Mouse (Mus musculus) CD8-positive naive resting alpha-beta T cell, adult 2 months (primary cell): Measurements from ENCODE around the gene 1700029I15Rik.

Experiments used
- DNase-seq, 2 experiments: peaks; one replicate each; pipeline ENCODE4 v3.0.0; 2022; ENCODE audit warnings: low read depth in 2 of 2, low spot score in 2 of 2

1700029I15Rik gene

DNA sequence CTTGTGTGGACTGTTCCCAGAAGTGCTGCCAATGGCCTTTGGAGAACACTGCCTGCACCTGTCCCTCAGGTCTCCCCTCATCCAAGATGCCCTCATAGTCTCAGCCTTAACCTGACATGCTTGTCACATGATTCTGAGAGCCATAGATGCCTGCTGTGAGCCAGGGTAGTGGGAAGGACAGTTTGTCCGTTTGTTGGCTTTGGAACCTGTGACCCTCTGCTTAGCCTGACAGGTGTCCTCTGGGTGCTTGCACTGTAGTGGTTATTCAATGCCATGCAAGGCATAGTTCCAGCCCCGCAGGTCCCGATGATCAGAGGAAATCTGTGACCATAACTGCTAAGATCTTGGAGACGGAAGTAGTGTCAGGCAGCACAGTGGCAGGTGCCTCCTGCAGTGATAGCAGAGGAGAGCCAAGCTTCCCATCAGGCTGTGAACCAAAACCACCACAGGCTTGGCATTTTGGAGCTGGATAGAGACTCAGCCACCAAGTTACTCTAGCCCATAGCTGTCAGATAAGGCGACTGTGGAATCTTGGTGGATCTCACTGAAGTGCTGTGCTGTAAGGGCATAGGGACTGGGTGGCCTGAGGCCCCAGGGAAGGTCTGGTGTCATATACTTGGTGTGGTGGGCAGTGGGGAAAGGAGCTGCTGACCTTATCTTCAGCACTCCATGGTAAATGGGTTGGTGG is at the start of gene 1700029I15Rik:
TSS of gene 1700029I15Rik (plus strand) at position 638 of the 688 bp plus-strand sequence.
- no peak for DNase-seq

DNA sequence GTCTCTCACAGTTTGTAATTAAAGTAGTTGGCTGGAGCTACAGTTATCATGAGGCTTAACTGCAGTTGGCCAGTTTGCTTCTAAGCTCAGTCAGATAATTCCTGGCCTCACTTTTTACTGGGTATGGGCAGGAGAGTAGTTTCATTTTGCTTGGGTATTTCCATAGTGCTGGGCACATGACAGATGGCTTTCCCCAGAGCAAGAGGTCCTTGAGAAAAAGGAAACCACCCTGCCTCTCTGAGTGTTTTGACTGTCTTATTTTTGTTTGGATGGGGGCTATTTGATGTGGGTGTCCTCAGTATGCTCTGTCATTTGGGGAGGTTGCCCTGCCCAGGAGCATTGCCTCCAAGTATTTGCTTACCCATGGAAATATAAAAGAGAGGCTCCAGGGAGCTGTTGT is 39.9 kb upstream of the 1700029I15Rik start:
- no peak for DNase-seq

DNA sequence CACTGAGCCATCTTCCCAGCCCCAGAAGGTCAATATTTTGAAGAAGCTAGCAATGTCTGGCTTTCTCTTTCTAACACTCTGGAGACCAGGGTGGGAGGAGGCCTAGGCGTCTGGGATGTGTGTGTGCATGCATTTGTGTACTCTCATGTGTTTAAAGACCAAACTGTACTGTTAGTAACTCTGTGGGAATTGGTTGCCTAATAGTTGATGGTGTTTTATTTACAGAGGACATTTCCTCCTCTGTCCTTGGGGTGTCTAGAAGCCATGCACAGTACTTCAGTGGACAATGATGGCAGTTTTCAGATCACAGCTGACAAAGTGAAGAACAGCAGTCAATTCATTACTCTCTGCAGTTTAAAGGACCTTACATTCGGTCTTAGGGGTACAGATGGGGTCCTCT is 35.1 kb upstream of the 1700029I15Rik start:
- DNase-seq, result no peak

DNA sequence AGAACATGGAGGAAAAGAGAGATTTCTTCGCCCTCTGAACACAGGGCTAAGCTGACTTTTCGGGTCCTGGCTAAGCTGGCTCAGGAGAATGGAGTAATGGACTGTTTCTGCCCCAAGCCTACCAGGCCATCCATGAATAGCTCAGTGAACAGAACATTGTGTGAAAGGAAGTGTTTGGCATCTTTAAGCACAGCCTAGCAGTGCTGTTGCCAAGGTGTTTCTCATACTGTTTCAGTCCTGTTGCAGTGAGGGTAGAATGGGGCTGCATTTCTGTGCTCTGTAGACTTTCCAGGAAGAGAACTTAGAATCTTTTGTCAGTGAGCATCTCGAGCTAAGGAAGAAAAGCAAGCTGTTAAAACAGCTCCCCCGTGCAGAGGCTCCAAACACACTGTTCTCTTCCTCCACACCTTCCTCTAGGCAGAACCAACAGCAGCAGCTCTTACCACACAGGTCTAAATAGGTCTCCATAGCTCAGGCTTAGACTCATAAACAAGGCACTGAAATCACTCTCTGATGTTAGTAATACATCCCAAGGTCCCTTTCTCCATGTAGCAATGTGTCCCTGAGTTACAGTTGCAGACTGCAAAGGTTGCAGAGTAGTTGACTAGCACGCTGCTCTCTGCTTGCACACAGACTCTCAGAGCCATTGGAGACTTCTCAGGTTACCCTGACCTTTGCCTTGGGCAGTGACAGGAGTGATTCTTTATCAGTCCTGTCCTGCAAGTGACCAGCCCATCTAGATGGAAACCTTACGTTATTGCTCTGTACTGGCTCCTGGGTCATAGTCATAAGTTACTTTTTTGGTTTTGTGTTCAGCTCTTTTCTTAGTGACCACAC is 32.5 kb upstream of the 1700029I15Rik start:
- DNase-seq, result no peak

DNA sequence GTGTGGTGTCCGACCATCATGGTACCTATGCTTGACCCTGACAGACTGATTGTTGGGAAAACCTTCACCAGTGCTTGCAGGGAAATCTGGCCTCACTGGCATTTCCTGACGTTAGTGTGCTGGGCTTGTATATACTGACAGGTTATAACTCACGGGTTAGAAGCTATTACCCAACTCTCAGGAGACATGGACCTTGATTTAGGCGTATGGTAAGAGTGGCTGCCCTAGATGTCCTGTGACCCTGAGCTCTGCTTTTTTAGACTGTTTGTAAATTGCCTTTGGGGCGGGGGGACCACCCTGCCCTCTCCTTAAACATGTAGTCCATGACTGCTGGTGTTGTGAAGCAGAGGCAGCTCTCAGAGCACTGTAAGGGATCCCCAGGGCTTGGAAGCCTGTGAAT is 31.7 kb upstream of the 1700029I15Rik start:
- no peak for DNase-seq

DNA sequence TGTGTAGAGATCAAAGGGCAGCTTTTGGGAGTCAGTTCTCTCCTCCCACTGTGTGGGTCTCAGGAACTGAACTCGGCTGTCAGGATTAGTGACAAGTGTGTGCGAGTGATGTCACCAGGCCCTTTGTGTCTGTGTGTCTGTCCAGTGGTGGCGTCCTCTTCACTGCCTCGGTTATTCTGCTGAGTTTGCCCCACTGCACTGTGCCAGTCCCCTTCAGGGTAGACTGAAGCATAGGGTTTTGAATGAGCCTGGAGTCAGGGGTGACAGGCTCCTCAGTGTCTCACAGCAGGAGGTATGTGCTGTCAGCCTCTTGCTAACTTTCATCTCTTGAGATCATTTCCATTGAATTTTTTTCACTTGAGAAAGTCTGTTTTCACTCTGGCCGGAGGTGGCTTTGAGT is 28.9 kb upstream of the 1700029I15Rik start:
- DNase-seq, result no peak

DNA sequence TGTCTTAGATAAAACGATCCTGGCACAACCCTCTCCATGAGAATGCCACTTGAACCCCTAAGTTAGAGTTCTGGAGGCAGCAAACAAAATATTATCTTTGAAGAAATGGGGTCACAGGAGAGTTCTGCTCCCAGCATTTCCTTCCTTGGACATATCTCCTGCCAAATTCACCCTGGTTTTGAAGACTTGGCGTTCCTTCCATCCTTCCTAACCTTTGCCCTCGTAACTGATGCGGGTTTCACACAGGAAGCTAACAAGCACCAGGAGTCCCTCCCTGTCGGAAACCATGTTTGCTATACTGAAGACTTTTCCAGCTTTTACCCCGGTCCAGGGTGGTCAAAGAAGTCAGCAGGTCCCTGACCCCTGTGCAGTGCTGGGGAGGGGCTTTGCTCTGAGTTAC is 28.1 kb upstream of the 1700029I15Rik start:
- DNase-seq, result no peak

DNA sequence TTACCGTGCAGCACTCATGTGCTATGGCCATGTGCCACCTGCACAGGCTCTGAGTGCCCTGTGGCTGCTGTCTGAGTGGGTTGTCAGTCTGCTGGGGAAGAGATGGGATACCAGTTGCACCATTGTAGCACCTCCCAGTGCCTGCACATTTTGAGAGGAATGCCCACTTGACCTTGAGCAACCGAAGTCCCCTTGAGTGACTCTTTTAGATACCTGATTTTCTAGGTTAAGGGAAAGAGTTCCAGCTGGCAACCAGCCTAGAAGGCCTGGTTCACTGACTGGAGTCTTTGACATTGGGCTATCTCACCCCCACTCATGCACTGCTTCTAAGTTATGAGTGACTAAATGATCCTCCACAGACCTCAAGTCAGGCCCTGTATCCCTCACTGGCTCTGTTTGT is 23.0 kb upstream of the 1700029I15Rik start:
- no peak for DNase-seq

DNA sequence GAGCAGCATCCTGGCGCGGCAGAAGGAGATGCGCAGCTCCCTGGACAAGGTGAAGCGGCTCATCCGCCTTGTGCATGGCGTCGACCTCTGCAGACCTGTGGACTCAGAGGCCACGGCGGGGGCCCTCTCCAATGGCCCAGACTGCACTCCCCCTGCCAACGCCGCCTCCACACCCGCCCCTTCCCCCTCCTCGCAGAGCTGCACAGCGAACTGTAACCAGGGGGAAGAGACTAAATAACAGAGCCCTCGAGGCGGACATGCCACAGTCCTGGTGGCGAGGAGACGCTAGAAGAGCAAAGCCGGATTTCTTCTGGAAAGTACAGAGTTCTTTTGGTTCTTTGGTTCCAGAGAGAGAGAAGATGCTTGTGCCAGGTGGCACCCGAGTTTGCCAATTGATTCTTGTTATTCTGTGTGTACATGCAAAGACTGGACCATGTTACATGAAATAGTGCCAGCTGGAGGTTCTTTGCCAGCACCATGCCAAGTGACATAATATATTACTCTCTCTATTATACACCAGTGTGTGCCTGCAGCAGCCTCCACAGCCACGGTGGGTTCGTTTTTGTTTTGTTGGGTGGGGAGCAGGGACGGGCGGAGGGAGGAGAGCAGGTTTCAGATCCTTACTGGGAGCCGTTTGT is 22.0 kb upstream of the 1700029I15Rik start:
- no peak for DNase-seq

DNA sequence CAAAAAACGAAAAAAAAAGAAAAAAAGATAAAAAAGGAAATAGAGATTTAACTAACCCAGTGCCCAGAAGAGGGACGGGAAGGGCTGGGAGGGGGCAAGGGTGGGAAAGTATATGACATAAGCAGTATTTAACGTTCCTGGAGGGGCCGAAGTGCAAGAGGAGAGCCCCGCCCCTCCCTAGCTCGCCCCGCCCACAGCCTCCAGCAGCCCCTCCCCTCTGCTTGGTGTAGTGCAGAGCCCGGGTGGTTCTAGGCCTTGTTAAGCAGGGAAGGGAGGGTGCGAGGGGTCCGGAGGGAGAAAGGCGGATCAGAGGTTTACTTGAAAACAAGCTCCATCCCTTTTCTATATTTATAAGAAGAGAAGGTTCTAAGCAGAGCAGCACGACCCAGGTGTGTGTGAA is 21.4 kb upstream of the 1700029I15Rik start:
- no peak for DNase-seq

DNA sequence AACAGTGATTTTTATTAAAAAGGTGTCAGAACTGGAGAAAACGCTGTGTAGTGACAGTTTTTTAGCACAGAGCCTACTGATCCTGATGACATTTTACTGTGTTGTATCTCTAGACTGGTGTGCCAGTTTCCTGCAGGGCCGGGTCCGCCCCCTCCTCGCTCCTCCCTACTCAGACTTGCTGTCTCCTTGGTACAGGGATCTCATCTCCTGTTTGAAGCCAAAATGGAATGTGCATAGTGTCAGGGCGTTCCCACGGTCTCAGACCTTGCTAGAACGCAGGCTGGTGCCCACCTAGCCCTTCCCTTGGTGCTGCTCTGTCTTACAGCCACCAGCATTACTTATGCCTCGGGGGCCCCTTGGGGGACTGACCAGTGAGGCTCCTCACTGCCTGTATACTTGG is 20.5 kb upstream of the 1700029I15Rik start:
- no peak for DNase-seq

DNA sequence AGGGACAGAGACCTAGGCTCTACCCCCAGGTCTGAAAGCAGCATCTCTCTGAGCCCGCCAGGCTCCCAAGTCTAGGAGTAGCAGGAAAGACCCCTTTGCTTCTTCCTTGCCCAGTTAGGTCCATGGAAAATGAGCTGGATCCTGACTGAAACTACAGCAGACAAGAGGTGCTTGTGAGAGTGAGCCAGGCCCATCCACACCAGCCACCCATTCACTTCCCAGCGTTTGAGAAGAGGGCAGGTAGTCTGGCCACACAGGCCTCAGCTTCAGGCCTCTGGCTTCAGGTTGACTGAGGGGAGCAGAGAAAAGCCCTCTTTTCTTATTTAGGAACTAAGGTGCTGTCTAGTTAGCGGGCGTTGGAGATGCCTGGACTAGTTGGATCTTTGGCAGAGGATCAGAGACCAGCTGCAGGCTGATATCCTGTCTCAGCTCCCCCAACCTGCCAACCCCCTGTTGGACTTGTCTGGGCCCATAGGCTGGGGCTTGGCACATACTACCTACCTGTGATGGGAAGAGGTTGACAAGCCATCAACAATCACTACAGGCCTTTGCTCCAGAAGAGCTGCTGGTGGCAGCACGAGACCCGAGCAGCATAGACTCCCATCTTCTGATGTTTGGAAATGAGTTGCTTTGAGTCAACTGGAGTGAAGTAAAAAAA is 19.6 kb upstream of the 1700029I15Rik start:
- DNase-seq, result no peak

DNA sequence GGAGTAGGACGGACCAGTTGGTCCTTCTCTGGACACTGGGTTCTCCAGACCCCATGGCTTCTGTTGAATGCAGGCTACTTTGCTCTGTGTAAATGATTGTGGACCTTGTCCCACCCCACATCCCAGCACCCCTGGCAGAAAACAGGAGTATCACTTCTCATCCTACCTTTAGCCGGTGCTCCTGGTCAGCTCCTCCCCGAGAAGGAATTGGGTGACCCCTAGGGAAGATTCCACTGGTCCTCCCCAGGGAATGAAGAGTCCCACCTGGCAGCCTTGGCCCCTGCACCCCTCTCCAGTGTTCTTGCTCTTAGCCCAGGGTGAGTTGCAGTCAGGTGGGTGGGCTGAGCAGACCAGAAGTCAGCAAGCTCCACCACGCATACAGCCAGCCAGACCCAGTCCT is 18.3 kb upstream of the 1700029I15Rik start:
- no peak for DNase-seq

DNA sequence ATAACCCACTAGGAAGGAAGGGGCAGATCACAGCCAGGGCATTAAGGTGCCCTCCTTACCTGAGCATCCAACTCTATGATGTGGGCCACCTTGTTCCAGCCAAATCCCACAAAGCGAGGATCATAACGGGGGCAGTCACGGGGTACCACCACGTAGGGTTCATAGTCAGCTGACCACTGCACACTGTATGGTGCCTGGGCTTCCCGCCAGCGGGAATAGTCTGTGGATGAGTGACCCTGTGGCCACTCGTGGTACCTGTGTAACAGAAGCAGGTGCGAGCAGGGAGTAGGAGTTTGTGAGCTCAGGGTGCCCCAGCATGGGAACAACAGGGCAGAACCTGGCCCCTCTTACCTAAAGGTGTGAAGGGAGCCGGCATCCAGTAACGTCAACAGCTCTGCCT is 16.8 kb upstream of the 1700029I15Rik start:
- DNase-seq, result no peak

DNA sequence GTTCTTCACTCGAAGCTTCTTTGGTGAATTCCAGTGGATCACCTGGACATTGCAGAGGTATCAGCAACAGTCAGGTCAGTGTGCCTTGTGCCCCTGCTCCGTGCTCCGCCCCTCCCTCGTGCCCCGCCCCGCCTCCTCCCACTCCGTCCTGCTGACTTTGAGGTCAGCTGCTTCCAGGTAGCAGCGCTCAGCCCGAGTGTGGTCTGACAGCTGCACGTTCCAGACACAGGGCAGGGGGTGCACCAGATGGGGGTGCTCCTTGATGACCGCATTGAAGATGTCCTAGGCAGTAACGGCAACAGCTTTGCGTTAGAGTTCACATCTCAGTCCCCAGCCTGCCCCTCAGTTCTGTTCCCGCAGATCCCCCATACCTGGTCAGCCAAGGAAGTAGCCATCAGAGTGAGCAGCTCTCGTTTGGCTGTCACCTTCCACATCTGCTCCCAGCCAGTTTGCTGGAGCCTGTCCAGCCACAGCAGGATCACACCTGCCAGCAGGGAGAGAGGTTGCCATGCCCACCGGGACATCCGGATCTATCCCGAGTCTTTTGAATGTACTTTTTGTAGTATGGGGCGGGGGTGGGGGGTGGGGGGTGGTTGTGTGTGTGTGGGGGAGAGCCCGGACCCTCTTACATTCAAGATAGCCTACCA is 14.8 kb upstream of the 1700029I15Rik start:
- DNase-seq, result no peak

DNA sequence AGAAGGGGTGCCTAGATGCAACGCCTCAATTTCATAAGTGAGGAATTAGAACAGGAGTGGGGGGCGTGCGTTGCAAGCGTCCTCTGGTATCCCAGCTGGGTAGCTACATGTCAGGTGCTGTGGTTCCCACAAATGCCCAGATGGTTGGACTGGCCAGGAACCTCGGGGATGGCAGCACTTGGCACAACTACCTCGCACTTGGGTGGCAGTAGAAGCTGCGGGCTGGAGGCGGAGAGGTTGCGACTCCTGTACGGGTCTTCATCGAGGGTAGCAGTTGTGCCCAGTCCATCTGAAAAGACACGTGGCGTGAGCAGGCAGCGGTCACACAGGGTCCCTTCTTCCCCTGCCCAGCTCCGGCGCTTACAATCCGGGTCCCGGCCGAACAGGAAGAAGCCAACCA is 12.0 kb upstream of the 1700029I15Rik start:
- no peak for DNase-seq

DNA sequence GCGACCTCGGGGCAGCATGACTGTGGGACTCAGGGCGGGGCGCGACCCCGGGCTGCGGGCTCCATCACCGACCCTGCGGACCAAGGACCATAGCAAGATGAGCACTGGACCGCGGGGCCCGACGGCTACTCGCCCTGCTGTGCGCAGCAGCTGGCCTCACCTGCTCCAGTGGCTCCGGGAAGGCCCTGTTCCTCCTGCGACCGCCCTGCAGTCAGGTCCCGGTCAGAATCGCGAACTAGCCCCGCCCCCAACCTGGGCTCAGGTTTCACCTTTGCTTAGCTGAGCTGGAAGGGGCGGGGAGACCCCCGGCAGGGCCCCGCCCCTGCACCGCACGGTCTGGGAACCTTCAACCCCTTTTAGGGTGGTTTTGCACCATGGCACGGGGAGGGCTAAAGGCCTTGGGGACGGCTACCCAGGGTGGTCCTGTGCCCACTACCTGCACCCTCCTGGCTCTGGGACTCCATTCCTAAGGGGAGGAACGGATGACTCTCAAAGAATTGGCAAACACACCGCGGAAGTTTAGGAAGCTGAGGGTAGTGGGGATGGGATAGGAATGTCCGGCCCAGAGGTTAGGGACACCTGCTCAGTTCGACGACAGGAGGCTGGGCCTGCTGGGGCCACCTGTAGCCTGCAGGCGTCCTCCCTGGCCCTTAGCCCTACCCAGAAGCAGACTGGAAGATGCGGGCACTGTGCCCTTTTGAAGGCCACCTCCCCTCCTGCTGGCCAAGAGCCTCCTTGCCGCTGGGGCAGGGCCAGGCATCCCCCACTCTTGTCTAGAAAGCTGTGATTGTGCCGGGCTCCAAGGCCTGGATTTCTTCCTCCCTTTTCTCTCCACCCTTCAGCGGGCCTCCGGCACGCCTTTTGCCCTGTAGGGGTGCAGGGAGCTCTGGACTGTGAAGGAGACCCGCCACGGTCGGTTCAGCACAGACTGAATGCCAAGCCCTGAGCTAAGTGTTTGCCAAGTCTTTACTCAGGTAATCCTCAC is 11.2 kb upstream of the 1700029I15Rik start:
- no peak for DNase-seq

DNA sequence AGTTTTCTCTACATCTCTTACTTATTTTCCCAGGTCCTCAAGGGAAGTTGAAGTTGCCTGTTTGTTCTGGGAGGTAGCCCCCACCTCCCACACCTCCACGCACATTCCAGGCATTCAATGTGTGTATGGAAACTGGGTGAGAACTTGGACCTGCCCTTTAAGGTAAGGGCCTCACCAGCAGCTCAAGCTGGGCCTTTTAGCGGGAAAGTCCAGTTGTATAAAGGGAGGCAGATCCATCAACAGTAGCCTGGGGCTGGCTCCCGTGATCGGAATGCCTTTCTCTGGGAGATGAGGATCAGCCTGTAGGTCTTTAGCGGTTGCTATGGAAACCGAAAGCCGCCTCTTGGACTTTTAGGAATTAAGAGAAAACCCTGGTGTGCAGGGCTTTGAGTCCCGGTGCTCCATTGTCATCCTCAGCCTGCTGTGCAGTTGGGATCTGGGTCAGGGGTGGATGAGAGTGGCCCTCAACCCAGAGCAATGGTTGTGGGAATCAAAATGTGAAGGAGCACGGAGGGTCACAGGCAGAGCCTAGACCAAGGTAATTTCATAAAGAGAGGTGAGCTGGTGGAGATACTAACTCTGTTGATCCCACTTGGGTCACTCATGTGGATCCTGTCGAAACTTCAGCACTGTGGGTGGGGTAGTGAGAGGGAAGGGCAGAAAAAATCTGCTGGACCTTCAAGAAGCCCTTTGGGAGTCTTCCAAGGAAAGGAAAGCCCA is 10.2 kb upstream of the 1700029I15Rik start:
- no peak for DNase-seq

DNA sequence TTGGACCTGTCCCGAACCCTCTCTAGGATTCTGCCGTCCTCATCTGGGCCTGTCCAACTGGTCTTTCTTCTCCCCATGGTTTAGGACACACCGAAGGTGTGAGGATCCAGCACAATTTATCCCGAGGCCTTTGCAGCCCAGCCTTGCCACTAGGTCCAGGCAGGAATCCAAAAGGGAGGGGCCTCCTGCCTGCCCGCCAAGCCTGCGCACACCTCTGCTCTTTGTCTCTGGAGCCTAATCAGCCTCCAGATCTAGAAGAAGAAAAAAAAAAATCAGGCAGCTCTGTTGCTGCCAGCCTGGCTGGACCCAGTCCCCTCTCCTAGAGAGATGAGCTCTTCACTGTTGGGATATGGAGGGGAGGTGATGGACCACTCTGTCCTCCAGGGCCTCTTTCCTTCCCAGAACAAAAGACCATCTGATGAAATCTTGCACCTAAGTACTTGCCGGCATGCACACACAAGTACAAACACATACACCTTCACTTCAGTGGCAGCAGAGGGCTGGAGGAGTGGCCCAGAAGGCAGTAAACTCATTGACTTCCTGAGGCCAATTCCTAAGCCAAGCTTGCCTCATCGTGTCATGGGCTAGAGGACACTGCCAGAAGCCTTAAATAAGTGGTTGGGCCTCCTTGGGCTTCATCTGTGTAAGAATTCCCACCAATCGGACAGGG is 9.4 kb upstream of the 1700029I15Rik start:
- DNase-seq, result no peak
